Mouse (Mus musculus) adrenal gland, postnatal 14 days (tissue): ENCODE measurements at regions not wholly inside any gene's neighbourhood (a gene's known extent, or its start where the extent isn't known, plus 50 kb on each side); places are given as distances from the start of the nearest gene placed in this dataset.

Experiments
- DNase-seq: peaks from one replicate; pipeline ENCODE4 v3.0.0; 2021; ENCODE audit warnings: mixed read lengths

GRCm38 (mm10) chr16:49278478-49278877, 221.2 kb downstream of the Myh15 start:
- DNase-seq: peak; percentile 78

- peak; percentile 18 for DNase-seq
Observed at GRCm38 (mm10) chr16:49288096-49288714, 230.9 kb downstream of the Myh15 start.

GRCm38 (mm10) chr16:49289200-49290079, 232.2 kb downstream of the Myh15 start:
- peak; percentile 37 for DNase-seq

GRCm38 (mm10) chr16:49303612-49304307, 246.5 kb downstream of the Myh15 start:
- DNase-seq: no peak

GRCm38 (mm10) chr16:49304354-49304753, 247.1 kb downstream of the Myh15 start:
- DNase-seq: no peak

GRCm38 (mm10) chr16:49317061-49317460, 259.8 kb downstream of the Myh15 start:
- DNase-seq: peak; percentile 15

- DNase-seq: no peak
Observed at GRCm38 (mm10) chr16:49319047-49319678, 261.9 kb downstream of the Myh15 start.

GRCm38 (mm10) chr16:49319774-49320173, 262.5 kb downstream of the Myh15 start:
- DNase-seq: no peak

- DNase-seq: no peak
Observed at GRCm38 (mm10) chr16:49321951-49322350, 264.7 kb downstream of the Myh15 start.

GRCm38 (mm10) chr16:49330725-49331386, 273.6 kb downstream of the Myh15 start:
- DNase-seq: no peak

GRCm38 (mm10) chr16:49332107-49332722, 274.9 kb downstream of the Myh15 start:
- DNase-seq: peak; percentile 26

- no peak for DNase-seq
Observed at GRCm38 (mm10) chr16:49335916-49336315, 278.6 kb downstream of the Myh15 start.

- DNase-seq: no peak
Observed at GRCm38 (mm10) chr16:49337948-49338347, 280.7 kb downstream of the Myh15 start.

- DNase-seq: no peak
Observed at GRCm38 (mm10) chr16:49358404-49358803, 301.1 kb downstream of the Myh15 start.

- DNase-seq: no peak
Observed at GRCm38 (mm10) chr16:49361731-49362130, 304.4 kb downstream of the Myh15 start.

GRCm38 (mm10) chr16:49369450-49369849, 312.2 kb downstream of the Myh15 start:
- peak; percentile 4 for DNase-seq

- DNase-seq: no peak
Observed at GRCm38 (mm10) chr16:49375108-49375507, 317.8 kb downstream of the Myh15 start.

GRCm38 (mm10) chr16:49378917-49379473, 320.0 kb upstream of the Ift57 start:
- no peak for DNase-seq

- DNase-seq: no peak
Observed at GRCm38 (mm10) chr16:49388135-49388534, 310.9 kb upstream of the Ift57 start.

- no peak for DNase-seq
Observed at GRCm38 (mm10) chr16:49407956-49408795, 290.9 kb upstream of the Ift57 start.
